Mouse (Mus musculus) spleen, adult 12 weeks (tissue): ENCODE results near the gene Spata13.

Experiments used
- DNase-seq: peaks from one replicate; pipeline ENCODE4 v3.0.0; 2022; ENCODE audit warnings: low spot score

The Spata13 gene

GRCm38 (mm10) chr14:60639195-60639594, 5.4 kb downstream of the Spata13 start:
- DNase-seq, result no peak

- no peak for DNase-seq
These were observed 7.3 kb downstream of the Spata13 start for GRCm38 (mm10) chr14:60641120-60641519.

- no peak for DNase-seq
These were observed 8.3 kb downstream of the Spata13 start for GRCm38 (mm10) chr14:60642131-60642530.

- DNase-seq, result no peak
These were observed 9.5 kb downstream of the Spata13 start for GRCm38 (mm10) chr14:60643098-60643870.

GRCm38 (mm10) chr14:60646373-60646772, 12.6 kb downstream of the Spata13 start:
- DNase-seq, result no peak

GRCm38 (mm10) chr14:60647885-60648284, 14.1 kb downstream of the Spata13 start:
- DNase-seq, result no peak

- no peak for DNase-seq
These were observed 15.2 kb downstream of the Spata13 start for GRCm38 (mm10) chr14:60648956-60649355.

- DNase-seq, result no peak
These were observed 19.4 kb downstream of the Spata13 start for GRCm38 (mm10) chr14:60653184-60653583.

GRCm38 (mm10) chr14:60653977-60654376, 20.2 kb downstream of the Spata13 start:
- DNase-seq, result peak; percentile 63

- DNase-seq, result no peak
These were observed 20.9 kb downstream of the Spata13 start for GRCm38 (mm10) chr14:60654708-60655107.

GRCm38 (mm10) chr14:60655941-60656700, 22.3 kb downstream of the Spata13 start:
- DNase-seq, result no peak

GRCm38 (mm10) chr14:60656701-60657085, 22.9 kb downstream of the Spata13 start:
- DNase-seq, result no peak

GRCm38 (mm10) chr14:60657891-60658290, 24.1 kb downstream of the Spata13 start:
- no peak for DNase-seq

GRCm38 (mm10) chr14:60659498-60659897, 25.7 kb downstream of the Spata13 start:
- no peak for DNase-seq

GRCm38 (mm10) chr14:60660591-60660990, 26.8 kb downstream of the Spata13 start:
- DNase-seq, result no peak

- no peak for DNase-seq
These were observed 27.5 kb downstream of the Spata13 start for GRCm38 (mm10) chr14:60661281-60661680.

- DNase-seq, result no peak
These were observed 29.6 kb downstream of the Spata13 start for GRCm38 (mm10) chr14:60663309-60663940.

GRCm38 (mm10) chr14:60664641-60665040, 30.8 kb downstream of the Spata13 start:
- DNase-seq, result no peak

GRCm38 (mm10) chr14:60665263-60665662, 31.5 kb downstream of the Spata13 start:
- no peak for DNase-seq

GRCm38 (mm10) chr14:60666252-60666651, 32.5 kb downstream of the Spata13 start:
- DNase-seq, result no peak

- no peak for DNase-seq
These were observed 36.4 kb downstream of the Spata13 start for GRCm38 (mm10) chr14:60670191-60670590.

GRCm38 (mm10) chr14:60671504-60671903, 37.7 kb downstream of the Spata13 start:
- DNase-seq, result no peak

- DNase-seq, result no peak
These were observed 41.9 kb downstream of the Spata13 start for GRCm38 (mm10) chr14:60675697-60676096.
